Mouse (Mus musculus) adrenal gland, postnatal 14 days (tissue): ENCODE data around the gene 4930579F01Rik. TPM values are rescaled to one million over a fixed set of nuclear protein-coding genes. Genes with fewer than 3 reads are reported as not detected.
A peak's percentile ranks its signal among the peaks of the same experiment; 100 is the strongest.

ENCODE experiments used
- DNase-seq: peaks from one replicate; pipeline ENCODE4 v3.0.0; 2021; ENCODE audit warnings: mixed read lengths
- total RNA-seq: library from RNA; stranded (reverse); gene quantifications from 2 replicates; pipeline ENCODE4 v1.2.3, GENCODE M21; 2021

Gene 4930579F01Rik
- total RNA-seq, 1 experiment from 2014 or later: not detected

DNA sequence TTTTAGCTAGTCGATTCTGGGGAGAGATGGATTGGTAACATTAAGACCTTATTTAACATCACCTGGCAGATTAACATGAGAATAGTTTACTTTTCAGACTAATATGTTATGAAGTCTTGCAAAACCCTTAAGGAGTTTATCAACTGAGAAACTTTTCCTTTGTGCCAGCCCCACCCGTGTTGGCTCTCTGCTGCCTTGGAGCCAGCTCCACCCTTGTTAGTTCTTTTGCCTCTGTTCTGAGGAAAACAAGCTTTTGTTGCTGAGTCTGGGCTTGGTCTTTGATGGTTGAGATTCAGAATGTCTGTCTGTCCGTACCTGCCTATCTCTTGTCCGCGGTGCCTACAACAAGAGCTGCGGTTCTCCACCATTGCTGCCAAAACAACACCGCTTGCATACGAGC, 22.5 kb upstream of the 4930579F01Rik start:
- DNase-seq: no peak

DNA sequence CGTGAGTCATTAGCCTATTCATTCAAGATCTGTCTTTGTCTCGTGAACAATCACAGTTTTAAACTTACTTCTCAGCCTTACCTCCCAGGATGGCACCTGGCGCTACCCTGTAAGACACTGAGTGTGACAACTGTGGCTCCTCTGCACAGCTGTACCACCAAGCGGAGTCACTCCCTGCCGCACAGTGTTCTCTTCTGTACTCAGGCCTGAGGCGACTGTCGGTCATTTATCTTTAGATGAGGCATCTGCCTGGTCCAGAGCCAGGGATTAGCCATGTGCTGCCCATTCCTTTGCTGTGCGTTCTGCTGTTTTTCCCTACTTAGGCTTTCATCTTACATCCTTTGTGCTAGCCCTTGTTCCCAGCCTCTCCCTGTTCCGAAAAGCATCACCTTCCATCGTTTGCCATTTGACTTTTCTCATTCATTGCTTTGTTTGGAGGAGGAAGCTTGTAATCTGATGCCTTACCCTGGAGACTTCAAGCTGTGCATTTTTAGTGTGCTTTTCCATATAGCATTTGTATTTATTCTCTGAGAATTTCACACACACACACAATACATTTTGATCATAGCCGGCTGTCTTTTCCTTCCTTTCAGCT, 21.9 kb upstream of the 4930579F01Rik start:
- DNase-seq: peak; percentile 65

DNA sequence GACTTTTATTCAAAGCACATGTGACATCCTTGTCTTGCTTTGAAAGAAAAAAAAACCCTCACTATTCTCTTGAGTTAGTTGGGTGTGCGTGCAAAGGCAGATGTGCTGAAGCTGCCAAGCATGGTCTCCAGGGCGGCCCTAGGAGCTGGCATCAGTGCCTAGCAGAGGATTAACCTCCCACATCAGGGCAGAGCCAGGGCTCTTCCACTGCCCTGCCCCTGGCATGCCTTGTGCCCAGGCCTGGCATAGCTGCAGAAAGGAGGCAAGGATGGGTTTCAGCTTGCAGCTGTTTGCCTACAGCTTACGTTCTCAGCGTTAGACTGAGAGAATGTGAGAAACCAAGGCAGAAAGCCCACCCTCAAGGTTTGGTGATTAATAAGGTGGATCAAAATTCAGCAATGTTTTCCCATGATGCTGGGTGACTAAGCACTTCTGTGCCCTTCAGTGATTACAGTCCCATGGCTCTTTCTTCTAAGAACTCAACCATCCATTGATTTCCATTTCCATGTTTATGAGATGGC, 18.9 kb upstream of the 4930579F01Rik start:
- no peak for DNase-seq

DNA sequence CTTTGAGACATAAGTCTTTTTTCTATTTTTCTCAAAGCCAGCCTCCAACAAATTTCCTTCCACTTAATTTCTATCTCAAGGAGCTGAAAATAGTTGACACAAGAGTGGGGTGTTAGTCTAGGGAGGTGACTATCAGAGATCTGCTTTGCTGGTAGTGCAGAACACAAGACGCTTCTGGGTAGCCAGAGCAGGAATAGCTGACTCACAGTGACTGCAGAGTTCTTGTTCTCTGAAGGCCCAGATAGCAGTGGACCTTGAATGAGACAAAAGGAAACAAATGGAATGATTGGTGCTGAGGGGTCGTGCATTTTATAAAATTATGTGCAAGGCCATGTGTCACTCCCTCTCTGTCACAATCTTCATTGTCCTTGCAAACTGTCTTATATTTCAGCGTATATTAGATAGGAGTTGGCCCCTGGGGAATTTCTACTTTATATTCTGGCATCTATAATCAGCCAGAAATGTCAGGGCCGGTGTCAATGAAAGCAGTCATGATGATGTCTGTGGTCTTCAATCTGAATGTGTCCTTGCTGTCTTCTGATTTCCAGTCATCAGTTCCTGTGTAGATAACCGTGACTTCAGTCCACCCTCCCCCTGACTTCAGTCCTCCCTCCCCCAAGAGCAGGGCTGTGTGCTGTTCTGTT, 16.9 kb upstream of the 4930579F01Rik start:
- peak; percentile 66 for DNase-seq

DNA sequence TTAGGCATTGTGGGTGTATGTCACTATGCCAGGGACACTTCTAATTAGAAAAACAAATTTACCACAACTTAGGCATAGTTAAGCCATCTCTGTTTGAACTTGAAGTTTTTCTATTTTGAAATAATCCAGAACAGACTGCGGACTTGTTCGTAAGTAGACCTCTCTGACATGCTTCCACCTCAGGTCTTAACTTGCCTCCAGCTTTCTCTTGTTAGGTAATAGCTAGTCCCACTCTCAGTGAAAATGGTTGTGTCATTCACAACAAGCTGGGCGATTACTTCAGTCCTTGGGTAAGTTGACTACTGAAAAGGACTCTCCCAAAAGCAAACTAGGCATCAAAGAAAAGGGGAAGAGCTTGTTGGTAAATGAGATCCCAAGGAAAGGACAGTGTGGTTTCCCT, 15.2 kb upstream of the 4930579F01Rik start:
- DNase-seq: no peak

DNA sequence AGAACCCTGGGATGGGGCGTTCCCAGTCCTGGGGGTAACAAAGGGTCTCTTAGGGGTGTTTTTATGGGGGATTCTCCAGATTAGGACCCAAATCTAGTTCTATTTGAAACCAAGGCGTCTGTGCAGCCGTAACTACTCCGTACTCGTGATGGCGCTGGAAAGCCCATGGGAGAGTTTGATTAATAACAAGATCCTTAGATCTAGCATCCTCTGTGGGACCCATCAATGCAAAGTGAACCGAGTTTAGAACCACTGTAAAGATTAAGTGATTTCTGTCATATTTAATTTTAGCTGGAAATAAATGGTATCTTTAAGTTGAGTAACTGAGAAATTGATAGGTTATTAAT, 5.1 kb upstream of the 4930579F01Rik start:
- no peak for DNase-seq

DNA sequence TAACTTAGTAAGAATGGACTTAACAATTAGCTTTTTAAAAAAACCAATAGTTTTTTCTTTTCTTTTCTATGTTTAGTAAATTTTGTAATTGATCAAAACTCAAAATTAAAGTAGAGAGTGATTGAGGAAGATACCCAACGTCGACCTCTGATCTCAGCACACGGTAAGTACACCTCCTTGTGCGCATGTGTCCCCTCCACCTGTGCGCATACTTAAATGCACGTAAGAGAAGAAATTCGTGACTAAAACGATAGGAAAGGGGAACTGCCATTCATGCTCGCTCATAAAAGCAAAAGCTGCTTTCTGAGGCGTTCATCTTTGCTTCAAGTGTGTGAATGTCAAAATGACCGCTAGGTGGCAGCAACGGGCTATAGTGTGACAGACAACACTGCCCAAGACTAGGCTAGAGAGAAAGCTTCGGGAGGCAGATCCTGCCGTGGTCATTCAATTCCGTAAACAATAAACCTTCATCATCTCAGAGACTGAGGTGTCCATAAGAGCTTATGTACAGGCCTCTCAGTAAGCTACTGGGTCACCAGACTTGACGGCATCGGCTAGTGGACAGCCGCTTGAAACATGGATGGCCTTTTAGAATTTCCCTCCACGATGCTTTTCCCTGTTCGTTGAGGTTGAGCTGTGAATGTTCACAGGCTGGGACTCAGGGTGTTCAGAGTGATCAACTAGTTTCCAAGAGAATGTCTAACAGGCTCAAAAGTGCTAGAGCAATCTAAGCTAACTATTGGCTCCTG, 4.5 kb upstream of the 4930579F01Rik start:
- DNase-seq: peak; percentile 95

DNA sequence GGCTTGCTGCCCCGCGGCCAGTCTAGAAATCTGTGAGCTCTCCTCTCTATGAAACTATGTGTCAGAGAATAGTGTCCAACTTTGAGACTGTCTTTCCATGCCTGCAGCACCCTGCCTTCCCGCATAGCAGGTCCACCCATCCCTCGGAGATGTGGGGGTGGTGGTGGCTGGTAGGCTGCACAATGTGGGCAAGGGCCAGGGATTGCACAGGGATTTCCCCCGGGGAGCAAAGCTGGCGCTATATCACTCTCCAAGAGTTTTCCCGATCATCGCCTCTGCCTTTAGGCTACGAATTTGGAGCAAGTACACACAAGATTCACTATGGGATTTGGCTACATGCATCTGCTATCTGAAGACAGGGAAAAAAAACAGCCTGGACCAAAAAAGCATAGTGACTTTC, 3.9 kb upstream of the 4930579F01Rik start:
- no peak for DNase-seq

DNA sequence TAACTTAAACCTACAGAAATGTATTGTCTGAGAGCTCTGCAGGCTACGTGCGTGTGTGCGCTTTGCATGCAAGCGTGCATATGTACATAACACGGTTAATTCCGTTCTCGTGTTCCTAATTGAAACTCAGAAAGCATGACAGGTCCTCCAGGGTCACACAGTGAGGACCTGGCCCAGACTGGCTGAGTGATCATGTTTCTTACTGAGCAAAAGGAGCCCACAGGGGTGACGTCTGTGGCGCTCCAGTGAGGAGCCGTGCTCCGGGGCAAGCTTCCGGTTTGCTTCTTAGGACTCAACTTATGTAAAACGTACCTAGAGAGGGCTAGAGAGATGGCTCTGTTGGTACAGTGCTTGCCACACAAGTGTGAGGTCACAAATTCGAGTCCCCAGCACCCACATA, 3.5 kb upstream of the 4930579F01Rik start:
- no peak for DNase-seq

DNA sequence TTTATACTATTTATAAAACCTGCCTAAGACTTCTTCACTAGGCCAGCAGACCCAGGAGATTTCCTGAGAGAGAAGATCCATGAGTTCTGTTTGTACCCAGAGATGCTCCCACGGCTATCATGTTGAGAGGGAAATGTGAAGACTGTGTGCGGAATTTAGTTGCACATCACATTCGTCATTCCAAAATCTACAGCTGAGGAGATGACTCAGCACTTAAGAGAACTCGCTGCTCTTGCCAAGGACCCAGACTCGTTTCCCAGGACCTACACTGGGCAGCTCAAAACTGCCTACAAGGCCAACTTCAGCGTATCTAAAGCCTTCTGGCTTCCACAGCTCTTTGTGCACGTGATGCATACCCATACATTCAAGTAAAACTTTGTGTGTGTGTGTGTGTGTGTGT, 1.4 kb downstream of the 4930579F01Rik start:
- DNase-seq: peak; percentile 45

DNA sequence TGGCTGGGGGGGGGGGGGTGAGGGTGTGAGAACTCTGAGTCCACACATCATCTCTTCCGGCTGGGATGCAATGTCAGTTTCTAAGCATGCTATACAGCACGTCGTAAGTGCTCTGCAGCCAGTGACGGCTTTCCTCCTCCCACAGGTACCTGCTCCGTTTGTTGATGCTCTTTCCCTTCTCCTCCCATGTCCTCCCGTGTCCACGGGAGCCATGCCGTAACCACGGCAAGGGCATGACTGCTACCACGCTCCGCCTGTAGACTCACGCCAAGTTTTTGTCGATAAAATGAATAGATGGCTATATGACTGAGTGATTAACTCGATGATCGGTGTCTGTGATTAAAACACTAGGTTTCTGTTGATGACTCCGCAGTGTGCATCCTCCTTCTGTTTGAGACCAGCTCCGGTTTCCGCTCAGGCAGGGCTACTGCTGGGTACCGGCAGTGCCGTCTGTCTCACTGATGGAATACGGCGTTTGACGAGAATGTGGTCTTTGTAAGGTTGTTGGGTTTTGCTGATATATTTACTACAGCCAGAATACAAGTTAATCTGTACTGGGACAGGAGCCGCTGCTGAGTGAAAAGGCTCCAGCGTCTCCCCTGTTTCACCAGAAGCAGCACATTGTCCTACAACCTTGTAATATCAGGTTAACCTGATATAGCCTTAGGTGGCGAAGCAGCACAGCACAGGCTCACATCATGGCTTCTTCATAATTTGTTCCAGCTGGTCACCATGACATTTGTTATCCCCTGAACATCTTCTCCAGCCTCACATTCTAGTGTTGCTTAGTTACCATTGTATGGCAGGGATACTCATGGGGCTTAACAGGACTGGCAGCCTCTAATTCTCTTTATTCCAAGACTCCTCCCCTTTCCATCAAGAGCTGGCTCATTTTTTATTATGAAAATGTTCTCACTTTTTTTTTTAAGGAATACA, 7.4 kb downstream of the 4930579F01Rik start:
- no peak for DNase-seq

DNA sequence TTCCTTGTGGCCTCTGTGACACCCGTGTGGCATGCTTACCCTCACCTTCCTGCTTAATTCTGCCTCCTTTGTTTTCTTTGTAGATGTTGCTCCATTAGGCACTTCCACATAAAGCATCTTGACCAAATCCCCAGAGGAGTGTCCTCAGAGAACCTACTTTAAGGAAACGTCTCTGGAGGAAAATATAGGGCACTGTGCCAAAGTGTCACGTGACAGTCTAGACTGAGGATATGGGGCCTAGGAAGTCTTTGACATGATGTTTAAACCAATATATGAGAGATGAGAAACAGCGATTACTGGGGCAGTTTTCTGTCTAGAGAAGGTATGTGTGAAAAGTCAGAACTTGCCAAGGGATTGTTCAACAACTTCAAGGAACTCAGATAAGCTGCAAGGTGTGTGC, 8.3 kb downstream of the 4930579F01Rik start:
- DNase-seq: peak; percentile 49

DNA sequence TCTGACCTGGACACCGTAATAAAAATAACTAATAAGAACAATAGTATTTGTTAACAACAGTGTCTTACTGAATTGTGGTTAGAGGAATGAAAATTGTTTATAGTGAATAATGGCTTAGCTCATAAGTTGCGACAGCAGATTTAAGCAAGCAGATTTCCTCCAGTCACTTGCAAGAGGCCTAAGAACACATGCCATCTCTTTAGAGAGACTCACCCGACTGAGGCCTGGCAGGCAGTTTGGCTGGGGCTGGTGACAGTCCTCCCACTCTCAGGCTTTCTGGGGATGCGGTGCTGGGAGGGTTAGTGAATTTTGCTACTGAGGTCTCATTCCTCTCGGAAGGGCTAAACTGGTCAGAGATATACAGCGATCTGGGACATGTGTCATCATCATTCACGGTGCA, 10.3 kb downstream of the 4930579F01Rik start:
- DNase-seq: no peak

DNA sequence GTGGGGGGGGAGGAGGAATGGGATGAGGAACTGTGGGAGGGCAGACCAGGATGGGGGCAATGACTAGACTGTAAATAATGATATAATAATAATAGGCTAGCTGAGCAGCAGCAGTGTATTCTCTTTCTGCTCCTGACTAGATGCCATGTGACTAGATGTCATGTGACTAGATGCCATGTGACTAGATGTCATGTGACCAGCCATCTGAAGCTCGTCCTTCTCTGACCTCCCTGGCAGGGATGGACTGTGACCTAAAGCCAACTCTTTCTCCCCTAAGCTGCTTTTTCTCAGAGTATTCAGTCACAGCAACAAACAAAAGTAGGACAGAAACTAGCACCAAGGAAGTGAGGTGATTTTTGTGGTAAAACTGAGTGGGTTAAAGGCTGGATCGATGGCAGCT, 11.6 kb downstream of the 4930579F01Rik start:
- DNase-seq: no peak

DNA sequence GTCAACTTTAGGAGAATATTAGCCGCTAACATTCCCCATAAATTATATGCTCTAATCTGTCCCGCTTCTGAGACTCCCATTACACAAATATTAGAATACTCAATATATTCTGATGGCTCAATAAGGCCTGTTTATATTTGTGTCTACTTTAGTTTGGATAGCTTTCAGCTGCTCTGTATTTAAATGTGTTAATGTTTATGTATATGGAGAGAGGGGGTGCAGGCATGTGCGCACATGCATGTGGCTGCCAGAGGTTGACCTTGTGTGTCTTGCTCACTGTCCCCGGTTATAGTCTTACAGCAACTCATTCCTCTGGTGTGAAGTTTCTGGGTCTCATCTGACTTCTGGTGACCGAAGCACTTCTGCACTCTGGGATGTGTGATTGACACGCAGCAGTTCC, 18.1 kb downstream of the 4930579F01Rik start:
- no peak for DNase-seq

DNA sequence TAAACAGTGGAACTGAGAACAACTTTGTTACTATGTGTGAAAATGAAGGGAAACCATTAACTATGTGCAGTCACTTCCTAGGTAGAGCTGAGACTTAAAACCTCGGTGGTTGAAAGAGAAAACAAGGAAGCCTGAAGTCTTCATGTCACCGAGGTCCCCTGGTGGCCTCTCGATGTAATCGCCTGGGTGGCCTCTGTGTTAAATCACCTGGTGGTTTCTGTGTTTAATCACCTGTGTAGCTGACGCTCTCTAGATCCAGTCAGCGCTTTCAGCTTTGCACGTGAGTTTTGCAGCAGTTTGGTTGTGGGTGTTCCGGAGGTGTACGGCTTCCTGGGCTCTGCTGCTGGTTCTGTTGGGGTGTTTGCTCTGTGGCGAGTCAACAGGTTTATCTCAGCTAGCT, 20.3 kb downstream of the 4930579F01Rik start:
- DNase-seq: no peak

DNA sequence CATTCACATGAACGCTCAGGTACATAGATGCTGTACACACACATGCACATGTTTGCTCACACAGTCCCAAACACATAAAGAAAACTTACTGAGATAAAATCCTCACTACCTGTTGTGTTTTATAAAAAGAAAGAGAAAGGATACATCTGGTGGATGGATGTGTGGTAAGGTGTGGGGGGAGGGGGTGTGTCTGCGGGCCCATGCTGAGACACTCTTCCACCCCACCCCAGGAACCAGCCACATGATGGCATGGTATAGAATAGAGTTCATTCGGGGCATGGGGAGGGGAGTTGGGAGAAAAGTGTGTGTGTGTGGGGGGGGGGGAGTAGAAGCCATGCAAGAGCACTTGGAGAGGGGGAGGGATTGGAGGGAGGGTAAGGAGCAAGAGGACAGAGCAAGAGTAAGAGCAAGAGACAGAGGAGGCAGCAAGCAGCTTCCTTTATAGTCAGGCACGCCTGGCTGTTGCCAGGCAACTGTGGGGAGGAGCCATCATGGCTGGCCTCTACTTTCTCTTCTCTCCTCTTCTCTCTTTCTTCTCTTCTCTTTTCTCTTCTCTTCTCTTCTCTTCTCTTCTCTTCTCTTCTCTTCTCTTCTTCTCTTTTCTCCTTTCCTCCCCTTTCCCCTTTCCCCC, 31.0 kb downstream of the 4930579F01Rik start:
- DNase-seq: no peak

DNA sequence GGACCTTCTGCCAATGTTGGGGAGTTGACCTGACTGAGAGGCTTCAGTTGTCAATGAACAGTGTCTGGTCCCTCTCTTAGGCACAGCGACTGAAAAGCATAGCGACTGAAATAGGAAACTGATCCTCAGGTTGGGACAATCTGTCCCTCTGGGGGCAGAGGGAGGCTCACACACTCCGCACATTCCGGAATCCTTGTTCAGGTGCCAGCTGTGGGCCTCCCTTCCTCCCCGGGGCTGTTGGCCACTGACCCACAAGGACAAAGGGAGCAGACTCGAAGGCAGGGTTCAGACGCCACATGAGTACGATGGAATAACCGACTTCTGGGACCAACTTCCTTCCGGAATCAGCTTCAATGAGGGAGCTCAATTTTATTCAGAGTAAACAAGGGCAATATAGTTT, 32.0 kb downstream of the 4930579F01Rik start:
- peak; percentile 12 for DNase-seq

DNA sequence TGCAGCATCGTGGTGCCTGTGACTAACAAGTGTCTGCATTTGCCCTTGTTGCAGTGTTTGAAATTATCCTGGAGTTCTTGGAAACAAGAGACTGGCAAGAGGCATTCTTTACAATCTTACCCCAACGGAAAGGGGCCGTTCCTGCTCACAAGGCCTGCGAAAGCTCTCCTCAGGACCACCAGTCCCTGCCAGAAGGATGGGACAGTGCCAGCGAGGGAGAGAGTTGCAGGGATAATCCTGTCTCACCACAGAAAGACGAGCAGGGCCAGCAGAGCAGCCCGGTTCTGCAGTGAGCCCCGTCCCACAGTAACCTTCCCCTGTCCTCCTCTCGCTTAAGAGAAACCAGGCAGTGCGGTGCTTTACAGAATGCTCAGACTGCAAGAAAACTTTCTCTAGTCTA, 37.0 kb downstream of the 4930579F01Rik start:
- no peak for DNase-seq

DNA sequence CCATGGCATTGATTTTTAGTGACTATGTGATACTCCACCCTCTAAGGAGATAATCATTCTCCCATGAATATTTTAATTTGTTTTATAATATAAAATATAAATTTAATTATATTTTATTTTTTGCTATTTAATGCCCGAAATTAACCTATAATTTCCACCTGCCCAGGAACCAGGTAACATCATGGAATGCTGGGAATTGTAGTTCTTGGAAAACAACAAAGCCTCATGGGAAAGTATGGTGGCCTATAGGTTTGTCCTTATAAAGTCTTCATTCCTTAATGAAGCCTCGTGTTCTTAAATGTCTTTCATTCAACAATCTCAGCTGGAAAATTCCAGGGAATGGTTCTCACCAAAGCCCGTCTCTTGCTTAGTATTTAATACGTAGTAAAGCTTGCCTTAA, 38.6 kb downstream of the 4930579F01Rik start:
- DNase-seq: no peak

DNA sequence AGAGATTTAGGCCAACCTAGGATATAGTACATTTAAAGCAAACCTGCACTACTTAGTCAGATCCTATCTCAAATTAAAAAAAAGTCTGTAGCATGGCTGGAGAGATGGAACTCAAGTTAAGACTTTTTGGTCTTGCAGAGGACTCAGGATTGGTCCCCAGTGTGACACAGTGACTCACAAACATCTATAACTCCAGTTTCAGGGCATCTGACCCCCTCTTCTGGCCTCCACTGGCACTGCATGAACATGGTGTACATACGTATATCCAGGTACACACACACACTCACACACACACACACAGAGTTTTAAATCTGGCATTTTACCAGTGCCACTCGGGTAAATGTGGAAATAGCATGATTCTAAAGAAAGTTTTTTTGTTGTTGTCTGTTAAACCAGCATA, 44.8 kb downstream of the 4930579F01Rik start:
- DNase-seq: no peak

DNA sequence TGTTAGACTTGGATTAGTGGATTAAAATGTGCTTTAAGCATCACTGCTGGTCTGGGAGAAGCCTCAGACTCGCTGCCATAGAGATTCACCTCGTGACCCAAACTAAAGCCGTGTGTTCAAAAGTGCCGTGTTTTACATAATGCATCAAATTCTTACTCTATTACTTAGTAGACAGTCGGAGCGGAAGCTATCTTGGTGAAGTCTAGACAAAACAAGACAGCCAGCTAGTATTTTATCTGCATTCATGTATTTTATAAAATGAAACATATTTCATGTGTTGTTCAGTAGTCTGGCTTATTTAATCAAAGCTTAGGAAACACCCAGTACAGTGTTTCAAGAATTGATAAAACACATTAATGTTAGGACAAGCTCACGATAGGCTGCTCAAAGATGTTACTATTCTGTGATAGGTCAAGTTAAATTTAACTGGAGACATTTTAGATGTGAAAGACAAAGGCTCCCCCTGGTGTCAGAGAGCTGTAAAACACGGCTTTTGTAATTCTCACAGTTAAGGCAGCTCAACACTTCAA, 48.9 kb downstream of the 4930579F01Rik start, which contains the start of gene Mttp:
Mttp (minus strand) TSS at position 327 of the 530 bp plus-strand sequence.
- peak; percentile 86 for DNase-seq
